Mouse (Mus musculus) cerebral cortex, adult 2 months (tissue): Measurements from ENCODE around the gene Phf5a.

Experiments used
- WGBS: fragments of 180-500 bp; shearing (Covaris S2); methylation state at CpG from one replicate; pipeline ENCODE4 v1.1.7; 2018; 5-methylcytosine and 5-hydroxymethylcytosine counted together

The Phf5a gene

GRCm38 (mm10) chr15:81848301-81848700 is 23.4 kb downstream of the Phf5a start:
- WGBS = 19% methylated on average over 7 of the region's 7 CpGs

DNA sequence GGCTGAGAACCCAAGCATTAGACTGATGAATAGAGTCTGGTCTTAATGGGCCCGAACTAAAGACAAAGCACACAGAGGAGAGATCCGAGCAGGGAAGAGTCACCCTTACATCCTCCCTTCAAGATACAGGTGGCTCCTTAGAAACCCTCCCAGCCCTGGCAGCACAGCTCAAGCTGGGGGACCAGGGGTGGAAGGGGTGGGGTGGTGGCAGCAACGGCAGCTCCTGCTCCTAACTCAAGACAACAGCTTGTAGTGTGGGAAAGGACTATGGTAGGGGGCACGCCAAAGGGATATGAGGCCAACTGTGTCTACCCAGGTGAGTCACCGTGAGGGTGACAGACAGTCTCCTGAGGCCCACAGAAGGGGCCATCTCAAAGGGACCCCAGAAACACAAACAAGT is 23.9 kb downstream of the Phf5a start:
- 66% methylated on average over 5 of the region's 5 CpGs for WGBS

DNA sequence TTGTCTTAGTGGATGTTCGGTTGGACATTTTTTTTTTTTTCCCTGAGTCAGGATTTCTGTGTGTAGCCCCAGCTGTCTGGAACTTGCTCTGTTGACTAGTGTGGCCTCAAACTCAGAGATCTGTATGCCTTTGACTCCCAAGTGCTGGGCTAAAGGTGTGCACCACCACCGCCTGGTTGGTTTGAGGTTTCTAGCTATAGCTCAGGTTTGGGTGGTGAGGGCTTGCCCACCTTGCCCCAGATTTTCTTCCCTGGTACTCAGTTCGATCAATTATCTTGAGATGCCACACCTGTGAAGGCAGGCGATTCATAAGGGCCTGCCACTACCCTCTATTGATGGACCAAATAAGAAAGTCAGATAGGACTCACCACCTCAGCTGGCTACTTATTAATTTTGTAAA is 24.6 kb downstream of the Phf5a start:
- 85% methylated on average over 4 of the region's 4 CpGs for WGBS

DNA sequence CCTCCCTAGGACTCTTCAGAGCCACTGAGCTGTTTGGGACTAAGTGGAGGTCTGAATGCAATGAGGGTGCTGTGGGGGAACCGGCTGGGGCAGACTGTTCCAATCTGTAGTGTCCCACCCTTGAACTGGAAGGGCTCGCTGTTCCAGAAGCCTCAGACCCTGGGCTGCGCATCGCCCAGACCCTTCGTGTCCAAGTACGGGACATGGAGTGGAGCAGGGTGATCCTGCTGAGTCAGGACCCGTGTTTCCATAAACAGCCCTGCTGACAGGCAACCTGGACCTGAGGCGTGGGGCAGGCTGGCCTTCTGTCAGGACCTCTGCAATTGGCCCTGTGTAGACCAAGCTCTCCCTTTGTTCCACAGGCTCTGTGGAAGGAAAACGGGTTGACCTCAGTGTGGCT is 25.0 kb downstream of the Phf5a start:
- WGBS = 77% methylated on average over 9 of the region's 9 CpGs

- 43% methylated on average over 4 of the region's 4 CpGs for WGBS
These were observed 26.0 kb downstream of the Phf5a start for GRCm38 (mm10) chr15:81845724-81846123.

GRCm38 (mm10) chr15:81845033-81845625 is 26.6 kb downstream of the Phf5a start:
- 67% methylated on average over 5 of the region's 5 CpGs for WGBS

DNA sequence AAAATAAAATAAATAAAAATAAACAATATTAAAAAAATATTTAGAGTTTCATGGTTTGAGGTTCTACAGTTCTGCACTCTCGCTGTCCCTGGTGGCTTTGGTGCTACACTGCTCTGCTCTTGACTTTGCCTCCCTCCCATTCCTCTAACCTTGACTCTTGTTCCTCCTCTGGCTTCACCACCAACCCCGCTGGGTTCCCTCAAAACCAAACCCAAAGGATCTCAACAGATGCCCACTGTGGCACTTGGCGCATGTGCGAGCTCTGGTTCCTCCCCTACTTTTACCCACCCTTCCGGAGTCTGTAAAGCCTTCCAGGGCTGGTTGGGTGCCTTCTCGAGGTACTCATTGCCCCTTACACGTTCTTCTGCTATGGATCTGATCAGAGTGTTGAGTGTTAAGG is 29.4 kb downstream of the Phf5a start:
- 91% methylated on average over 7 of the region's 7 CpGs for WGBS

- 88% methylated on average over 7 of the region's 7 CpGs for whole genome bisulfite sequencing
These were observed 31.4 kb downstream of the Phf5a start for GRCm38 (mm10) chr15:81840306-81840705.

DNA sequence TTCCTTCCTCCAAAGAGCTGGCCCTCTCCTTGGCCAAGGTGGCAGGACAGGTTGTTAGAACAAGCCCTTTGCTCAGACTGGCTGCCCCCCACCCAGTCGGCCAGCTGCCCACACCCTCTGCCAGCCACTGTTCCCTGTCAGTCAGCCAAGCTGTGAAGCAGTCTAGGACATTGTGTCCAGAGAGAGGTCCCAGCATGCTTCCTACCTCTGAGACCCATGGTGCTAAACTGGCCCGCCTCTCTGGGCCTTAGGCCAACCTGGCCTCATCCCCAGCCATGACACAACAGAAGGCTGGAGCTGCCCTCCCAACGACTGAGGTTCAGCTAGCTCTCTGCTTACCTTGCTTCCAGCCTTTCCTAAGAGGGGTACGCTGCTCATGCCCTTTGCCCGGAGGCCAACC is 32.1 kb downstream of the Phf5a start:
- 42% methylated on average over 5 of the region's 5 CpGs for WGBS

DNA sequence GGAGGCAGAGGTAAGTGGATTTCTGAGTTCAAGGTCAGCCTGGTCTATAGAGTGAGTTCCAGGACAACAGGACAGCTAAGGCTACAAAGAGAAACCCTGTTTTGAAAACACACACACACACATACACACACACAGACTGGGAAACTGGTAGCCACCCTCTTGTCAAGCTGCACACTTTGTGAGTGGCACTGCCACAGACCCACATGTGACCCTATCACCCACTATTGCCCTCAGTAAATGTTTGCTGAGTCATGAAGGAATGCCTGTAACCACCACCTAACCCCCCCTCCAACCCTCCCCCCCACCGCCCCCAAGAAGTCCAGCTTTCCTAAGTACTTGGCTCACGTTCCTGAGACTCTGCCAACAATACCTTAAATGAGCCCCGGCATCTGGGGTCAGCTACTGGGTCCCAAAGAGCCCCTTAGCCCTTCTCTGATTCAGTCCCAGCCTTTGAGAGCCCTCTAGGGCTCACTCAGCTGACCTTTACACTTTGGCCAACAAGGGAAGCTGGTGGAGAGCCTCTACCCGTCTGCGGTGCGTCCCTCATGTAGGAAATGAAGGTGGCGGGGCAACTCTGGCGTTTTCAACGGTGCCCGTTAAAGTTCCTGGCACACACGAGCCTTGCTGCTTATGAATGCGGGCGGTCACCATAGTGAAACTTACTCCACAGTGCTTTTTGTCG is 33.0 kb downstream of the Phf5a start:
- 49% methylated on average over 14 of the region's 14 CpGs for WGBS

GRCm38 (mm10) chr15:81836966-81837920 is 34.5 kb downstream of the Phf5a start:
- 72% methylated on average over 7 of the region's 7 CpGs for WGBS

GRCm38 (mm10) chr15:81836124-81836821 is 35.4 kb downstream of the Phf5a start:
- WGBS = 5% methylated on average over 33 of the region's 33 CpGs

GRCm38 (mm10) chr15:81835007-81835880 is 36.5 kb downstream of the Phf5a start:
- 82% methylated on average over 10 of the region's 10 CpGs for whole genome bisulfite sequencing

DNA sequence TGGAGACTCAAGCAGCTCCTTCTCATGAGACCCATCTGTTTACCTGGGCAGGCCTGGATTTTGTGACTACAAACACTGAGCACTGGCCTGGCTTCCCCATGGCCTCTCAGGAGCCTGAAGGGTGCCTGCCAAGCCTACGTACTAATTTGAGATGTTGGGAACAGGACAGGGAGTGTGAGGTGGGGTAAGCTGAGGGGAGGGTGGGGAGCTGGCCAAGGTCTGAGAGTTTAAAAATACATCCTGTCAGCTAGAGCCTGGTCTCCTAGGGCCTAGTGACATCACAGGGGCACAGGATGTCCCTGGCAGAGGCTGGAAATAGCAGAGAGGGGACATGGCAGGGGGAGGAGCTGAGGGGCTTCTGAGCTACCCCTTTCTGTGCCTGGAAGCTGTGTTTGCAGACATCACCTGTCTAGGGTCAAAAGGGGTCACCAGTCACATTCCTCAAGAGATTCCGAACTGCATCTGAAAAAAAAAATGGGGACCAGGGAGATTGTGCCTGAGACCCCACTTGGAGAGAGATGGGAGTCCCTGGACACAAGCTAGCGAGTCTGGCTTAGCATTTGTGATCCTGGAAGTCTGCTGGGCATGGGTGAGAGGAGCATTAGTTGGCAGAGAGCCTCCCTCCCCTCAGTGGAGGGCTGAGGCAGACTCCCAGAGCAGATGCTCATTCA is 37.4 kb downstream of the Phf5a start:
- 72% methylated on average over 3 of the region's 3 CpGs for WGBS

DNA sequence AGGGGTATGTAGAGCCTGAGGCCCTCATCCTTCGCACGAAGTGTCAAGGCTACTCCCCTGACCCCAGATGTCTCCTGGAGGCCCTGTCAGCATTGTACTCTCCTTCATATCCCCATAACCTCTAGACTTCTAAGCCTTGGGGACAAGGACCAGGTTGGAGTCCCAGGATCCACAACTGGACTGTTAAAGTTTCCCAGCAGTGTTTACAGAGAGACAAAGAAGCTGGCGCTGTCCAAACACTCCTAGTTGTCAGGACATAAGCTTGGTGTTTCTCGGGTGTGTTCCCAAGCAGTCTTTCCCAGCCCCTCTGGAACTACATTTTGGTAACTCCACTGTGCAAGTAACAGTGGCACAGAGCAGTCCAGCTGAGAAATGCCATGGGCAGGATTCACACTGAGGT is 38.2 kb downstream of the Phf5a start:
- 84% methylated on average over 4 of the region's 4 CpGs for WGBS

- WGBS = 69% methylated on average over 3 of the region's 3 CpGs
These were observed 39.5 kb downstream of the Phf5a start for GRCm38 (mm10) chr15:81832219-81832618.

- WGBS = 23% methylated on average over 24 of the region's 24 CpGs
These were observed 40.4 kb downstream of the Phf5a start for GRCm38 (mm10) chr15:81831136-81831825.

DNA sequence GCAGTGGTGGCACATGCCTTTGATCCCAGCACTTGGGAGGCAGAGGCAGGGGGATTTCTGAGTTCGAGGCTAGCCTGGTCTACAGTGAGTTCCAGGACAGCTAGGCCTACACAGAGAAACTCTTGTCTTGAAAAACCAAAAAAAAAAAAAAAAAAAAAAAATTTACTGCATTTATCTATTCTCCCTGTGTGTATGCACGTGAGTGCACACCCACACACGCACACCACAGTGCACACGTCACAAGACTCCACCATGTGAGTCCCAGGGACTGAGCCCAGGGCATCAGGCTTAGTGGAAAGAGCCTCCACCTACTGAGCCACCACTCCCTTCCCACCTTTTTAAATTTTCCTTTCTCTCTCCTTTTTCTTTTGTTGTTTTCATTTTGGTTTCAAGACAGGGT is 41.2 kb downstream of the Phf5a start:
- WGBS = 74% methylated on average over 4 of the region's 4 CpGs

GRCm38 (mm10) chr15:81829208-81829580 is 42.5 kb downstream of the Phf5a start:
- WGBS = 73% methylated on average over 2 of the region's 2 CpGs
